Mouse (Mus musculus): ENCODE measurements around the gene Slc38a1. TPM values are rescaled to one million over a fixed set of nuclear protein-coding genes. Genes with fewer than 3 reads are reported as not detected.
"Not testable (repeated sequence)": the region's sequence is repeated elsewhere in the genome, so short reads cannot be mapped to it uniquely, and the experiment has no call there.

Slc38a1 gene
- total RNA-seq, 2 experiments from 2014 or later, result 98.2 to 103 TPM

GRCm38 (mm10) chr15:96628256-96628655, 14.5 kb downstream of the Slc38a1 start:
- intact Hi-C loops (cut with DNase I), result no loop called here
- DNase-seq (ENCODE audit: low spot score in 2 of 2), result peak in 1 of 2 experiments; percentile 69

DNA sequence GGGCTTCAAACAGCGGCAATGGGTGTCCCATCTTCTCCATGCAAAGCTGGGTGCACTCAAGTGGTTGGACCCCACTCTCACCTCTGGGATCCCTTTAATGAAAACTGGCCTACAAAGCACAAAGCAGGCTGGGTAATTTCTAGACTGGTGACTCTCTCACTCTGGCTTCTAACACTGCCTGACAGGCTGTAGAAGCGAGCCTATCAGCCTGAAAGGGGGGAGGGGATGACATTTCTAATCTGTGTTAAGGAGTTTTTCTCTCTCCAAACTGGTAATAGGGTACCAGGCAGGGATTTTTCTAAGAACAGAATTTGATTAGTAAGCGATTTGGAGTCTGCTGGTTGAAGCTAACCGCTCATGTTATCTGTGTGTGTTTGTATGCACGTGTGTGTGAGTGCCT, 15.8 kb downstream of the Slc38a1 start:
- no peak for DNase-seq (ENCODE audit: low spot score in 2 of 2)
- intact Hi-C loops (cut with DNase I), result no loop called here

DNA sequence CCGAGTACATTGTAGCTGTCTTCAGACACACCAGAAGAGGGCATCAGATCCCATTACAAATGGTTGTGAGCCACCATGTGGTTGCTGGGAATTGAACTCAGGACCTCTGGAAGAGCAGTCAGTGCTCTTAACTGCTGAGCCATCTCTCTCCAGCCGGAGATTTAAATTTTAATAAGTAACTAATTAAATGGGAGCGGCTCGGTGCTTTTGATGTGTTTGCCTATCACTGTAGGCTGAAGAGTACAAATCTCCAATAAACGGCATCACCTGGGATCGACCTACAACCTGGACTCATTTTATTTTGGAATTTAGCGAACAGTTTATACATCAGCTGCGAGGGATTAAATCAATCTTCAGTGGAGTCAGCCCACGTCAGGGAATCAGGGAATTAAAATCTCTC, 17.7 kb downstream of the Slc38a1 start:
- intact Hi-C loops (cut with DNase I); DNase-seq (ENCODE audit: low spot score in 2 of 2): not testable (repeated sequence)

DNA sequence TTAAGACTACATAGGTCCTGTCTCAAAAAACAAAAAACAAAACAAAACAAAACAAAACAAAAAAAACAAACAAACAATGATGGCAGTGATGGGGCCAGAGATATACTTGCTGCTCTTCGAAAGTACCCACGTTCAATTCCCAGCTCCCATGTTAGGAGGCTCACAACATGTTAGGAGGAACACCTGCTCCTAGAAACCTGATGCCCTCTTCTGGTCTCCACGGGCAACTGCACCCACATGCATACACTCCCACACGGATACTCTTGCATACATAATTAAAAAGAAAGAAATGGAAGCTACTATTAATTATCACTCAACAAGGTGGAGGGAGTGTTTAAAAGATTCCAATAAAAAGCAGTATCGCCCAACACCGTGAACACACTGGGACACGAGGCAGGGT, 20.3 kb downstream of the Slc38a1 start:
- intact Hi-C loops (cut with DNase I), result no loop called here
- DNase-seq (ENCODE audit: low spot score in 2 of 2), result no peak

GRCm38 (mm10) chr15:96621686-96622085, 21.0 kb downstream of the Slc38a1 start:
- DNase-seq (ENCODE audit: low spot score in 2 of 2), result peak in 1 of 2 experiments; percentile 13
- intact Hi-C loops (cut with DNase I), result no loop called here

- intact Hi-C loops (cut with DNase I), result no loop called here
- DNase-seq (ENCODE audit: low spot score in 2 of 2), result no peak
Measured at GRCm38 (mm10) chr15:96617555-96617954, 25.2 kb downstream of the Slc38a1 start.

DNA sequence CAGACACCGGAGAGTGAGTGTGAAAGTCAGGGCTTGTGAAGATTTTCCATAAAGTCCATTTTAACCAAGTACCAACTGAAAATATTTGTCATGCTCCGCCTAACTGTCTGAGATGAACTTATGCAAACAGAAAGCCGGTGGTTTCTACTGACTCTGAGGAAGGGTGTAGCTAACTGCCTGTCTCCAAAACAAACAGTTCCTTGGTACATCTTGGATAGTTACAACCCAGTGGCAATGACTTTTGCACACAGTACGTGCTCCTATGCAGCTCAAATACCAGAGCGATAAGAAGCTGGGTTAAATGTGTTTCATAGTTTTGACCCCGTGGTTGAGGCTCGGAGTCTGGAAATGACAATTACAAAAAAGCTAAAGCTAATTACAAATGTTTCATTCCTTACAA, 34.0 kb downstream of the Slc38a1 start:
- intact Hi-C loops (cut with DNase I), result no loop called here
- DNase-seq (ENCODE audit: low spot score in 2 of 2), result no peak

DNA sequence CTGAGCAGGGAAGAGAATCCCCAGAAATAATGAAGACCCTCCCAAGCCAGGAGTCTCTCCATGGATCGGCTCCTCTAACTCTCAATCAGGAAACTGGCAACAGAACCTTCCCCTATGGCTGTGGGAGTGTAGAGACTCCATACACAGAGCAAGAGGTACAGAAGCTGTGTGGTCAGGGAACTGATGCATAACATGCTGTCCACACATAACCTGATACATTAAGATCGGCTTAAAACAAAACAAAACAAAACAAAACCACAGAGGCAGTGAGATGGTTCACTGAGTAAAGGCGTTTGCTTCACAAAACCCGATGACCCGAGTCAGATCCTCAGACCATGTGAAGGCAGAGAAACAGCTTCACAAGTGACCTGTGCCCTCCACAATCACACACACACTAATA, 35.3 kb downstream of the Slc38a1 start:
- intact Hi-C loops (cut with DNase I), result no loop called here
- DNase-seq (ENCODE audit: low spot score in 2 of 2), result no peak

DNA sequence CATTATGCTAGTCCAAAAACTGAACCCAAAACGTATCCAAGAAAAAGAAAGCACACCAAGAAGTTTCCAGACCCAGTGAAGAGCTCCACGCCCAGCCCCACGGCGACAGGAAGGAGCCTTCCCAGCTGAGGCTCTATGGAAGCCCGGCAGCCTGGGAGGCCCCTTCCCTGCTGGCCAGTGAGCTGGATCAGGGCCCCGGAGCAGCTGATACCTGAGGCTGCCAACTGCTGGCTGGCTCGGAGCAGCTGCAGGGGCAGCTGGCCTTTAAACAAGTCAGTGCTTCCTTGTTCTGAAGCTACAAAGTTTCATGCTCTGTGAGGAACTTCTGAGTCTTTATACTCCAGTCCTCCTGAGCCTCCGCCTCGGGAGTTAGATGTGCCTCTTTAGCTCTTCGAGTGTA, 38.4 kb downstream of the Slc38a1 start:
- intact Hi-C loops (cut with DNase I), result no loop called here
- DNase-seq (ENCODE audit: low spot score in 2 of 2), result peak in 1 of 2 experiments; percentile 31

GRCm38 (mm10) chr15:96602043-96602442, 40.7 kb downstream of the Slc38a1 start:
- no peak for DNase-seq (ENCODE audit: low spot score in 2 of 2)
- intact Hi-C loops (cut with DNase I), result no loop called here

- intact Hi-C loops (cut with DNase I), result no loop called here
- DNase-seq (ENCODE audit: low spot score in 2 of 2), result peak in 1 of 2 experiments; percentile 40
Measured at GRCm38 (mm10) chr15:96599852-96600781, 42.6 kb downstream of the Slc38a1 start.

GRCm38 (mm10) chr15:96598888-96599578, 43.7 kb downstream of the Slc38a1 start:
- no peak for DNase-seq (ENCODE audit: low spot score in 2 of 2)
- intact Hi-C loops (cut with DNase I), result no loop called here

- DNase-seq (ENCODE audit: low spot score in 2 of 2), result no peak
- intact Hi-C loops (cut with DNase I), result no loop called here
Measured at GRCm38 (mm10) chr15:96597116-96597515, 45.6 kb downstream of the Slc38a1 start.

- intact Hi-C loops (cut with DNase I), result no loop called here
- DNase-seq (ENCODE audit: low spot score in 2 of 2), result no peak
Measured at GRCm38 (mm10) chr15:96594316-96594715, 48.4 kb downstream of the Slc38a1 start.

DNA sequence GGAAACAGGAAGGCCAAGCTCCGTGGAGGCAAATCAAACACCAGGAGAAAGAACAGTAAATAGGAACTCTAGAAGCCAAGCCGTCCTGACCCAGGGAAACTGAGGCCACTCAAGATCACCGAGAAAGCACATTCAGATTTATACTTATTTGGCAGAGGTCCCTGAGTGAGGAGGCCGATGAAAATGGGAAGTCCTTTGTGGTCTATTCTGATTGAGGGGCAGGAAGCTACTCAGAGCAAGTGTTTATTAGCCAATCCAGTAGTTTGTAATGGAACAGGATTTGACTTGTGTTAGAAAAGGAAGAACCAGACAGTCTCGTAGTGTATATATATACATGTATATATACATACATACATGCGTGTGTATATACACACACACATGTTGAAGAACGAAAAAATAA, 48.8 kb downstream of the Slc38a1 start:
- intact Hi-C loops (cut with DNase I), result no loop called here
- DNase-seq (ENCODE audit: low spot score in 2 of 2), result no peak

DNA sequence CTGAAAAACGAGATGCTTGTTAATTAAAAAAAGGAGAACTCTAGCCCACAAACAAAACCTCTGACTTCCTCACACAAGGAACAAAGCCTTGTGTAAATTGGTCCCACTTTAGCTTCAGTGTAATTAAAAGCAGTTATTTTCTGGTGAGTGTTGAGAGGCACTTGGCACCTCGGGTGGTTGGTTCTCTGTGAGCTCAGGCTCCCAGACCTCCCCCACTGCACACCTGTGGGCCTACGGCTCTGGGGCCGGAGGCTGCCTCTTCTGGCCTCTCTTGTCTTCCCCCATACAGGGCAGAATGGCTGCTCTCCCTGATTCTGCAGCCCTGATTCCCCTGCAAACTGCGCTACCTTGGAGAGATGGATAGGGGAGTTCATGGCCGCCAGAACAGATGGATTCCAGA, 49.3 kb downstream of the Slc38a1 start:
- no peak for DNase-seq (ENCODE audit: low spot score in 2 of 2)
- intact Hi-C loops (cut with DNase I), result no loop called here

DNA sequence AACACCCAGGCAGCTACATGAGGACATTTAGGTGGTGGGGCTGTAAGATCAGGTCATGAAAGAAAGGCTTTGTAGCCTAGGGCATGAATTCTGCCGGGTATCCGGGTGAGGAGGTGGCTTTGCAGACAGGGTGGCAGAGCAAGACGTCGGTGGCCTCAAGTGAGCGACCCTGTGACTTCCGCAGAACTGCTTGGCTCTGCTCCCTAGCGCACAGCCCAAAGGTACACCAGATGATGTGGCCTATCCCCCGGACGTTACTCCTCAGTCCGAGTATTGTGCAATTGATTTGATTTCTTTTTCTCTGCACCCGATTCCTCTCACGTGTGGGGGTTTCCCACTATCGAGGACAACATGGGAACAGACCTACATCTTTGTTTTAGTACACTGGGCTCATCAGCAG, 49.7 kb downstream of the Slc38a1 start:
- DNase-seq (ENCODE audit: low spot score in 2 of 2), result no peak
- intact Hi-C loops (cut with DNase I), result no loop called here

DNA sequence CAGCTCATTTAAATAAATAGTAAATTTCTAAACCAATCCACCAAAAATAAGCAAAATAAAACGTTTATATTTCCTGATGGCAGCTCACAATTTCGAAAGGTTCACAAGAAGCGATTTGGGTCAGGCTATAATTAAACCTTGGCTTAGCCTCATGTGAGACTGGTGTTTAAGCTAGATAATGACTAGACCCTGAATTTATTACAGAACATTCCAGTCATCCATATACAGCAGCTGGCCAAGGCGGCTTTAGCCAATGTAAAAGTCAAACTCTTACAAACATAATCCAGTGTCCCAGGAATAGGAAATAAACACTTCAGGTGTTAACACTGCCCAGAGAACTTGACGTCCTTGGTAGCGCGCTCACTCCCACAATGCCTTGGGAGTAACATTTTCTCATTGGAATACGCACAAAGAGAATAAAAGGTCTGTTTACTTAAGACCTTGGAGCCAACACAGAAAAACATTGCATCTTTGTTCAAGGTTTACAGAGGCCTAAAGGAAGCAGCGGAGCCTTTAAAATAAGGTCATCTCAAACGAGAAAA, 50.8 kb downstream of the Slc38a1 start:
- intact Hi-C loops (cut with DNase I), result no loop called here
- no peak for DNase-seq (ENCODE audit: low spot score in 2 of 2)

DNA sequence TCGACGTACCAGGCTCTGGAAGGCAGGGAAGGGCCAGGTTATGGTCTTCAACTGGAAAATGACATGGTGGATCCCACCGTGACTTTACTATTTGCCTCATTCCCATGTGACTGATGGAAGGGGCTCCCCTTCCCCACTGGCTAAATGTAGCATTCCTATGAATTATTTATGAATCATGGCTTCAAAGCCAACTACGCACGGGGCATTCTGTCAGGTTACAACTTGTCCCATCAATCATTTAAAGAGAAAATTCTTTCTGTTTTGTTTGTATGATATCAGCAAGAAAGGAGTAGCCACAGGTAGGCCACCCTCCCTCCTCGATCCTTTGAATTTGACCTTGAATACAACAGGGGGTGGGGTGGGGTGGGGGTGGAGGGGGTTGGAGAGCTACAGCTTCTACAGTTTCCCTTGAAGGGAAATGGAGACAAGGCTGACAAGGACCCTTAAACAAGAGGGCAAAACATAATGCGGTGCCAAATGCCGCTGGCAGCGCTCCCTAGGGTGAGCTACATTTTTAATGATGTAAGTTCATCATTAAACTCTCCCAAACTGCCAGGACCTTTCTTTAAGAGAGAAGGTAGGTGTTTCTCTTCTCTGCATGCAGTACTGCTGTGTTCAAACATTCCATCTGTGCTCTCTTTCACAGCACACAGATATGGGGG, 53.6 kb downstream of the Slc38a1 start:
- DNase-seq (ENCODE audit: low spot score in 2 of 2), result no peak
- intact Hi-C loops (cut with DNase I), result no loop called here

DNA sequence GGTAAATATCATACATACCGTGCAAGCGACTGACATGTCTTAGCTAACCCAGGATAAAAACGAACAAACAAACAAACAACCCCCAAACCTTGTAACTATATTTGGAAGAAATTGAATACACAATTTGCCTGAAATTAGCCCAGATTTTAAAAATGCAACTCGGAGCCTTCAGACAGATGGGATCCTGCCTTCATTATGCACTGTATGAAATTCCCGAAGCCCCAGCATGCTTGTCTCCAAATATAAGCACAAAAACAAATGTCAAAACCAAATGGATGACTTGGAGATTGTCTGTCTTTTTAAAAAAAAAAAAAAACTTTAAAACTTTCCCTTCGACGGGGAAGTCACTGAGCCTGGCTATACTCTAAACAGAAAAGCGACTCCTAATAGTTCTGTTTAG, 54.7 kb downstream of the Slc38a1 start:
- intact Hi-C loops (cut with DNase I), result no loop called here
- DNase-seq (ENCODE audit: low spot score in 2 of 2), result no peak
